Mouse (Mus musculus): ENCODE measurements around the gene Cma1.
"Not testable (repeated sequence)": the region's sequence is repeated elsewhere in the genome, so short reads cannot be mapped to it uniquely, and the experiment has no call there.

Cma1 gene

DNA sequence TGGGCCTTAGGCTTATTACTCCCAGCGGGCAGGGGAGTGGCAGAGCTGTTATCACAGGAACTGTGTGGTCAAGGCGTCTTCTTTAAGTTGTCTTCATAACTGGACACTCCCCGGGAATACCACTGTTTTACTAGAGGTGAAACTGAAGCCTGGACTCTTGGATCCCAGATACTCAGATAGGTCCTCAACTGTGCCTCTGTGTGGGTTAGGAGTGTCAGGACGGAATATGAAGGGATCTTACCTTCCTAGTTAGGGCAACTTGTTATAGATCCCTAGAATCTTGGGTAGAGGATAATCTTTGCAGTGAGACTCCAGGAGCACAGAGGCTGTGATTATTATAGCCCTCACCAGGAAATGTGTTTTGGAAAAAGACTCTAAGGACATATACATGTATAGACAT is at the start of gene Cma1:
Gene Cma1 (minus strand): TSS at position 101 of the 400 bp plus-strand sequence.
- DNase-seq: no peak

DNA sequence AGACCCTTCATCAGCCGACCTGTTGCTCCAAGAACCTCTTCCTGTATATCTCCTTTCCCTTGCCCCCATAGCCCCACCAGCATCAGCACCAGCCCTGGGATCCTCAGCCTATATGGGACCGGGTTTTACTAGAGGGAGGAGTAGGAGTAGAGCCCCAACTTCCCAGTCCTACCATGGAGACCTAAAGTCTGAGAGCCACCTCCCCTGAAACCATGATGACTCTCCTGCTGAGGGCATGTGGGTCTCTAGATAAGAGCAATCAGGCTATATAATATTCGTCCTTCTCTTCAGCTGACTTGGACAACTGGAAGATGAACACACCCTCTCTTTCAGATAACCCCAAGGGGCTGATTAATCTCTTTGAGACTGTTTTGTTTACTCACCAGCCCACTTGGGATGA is 43.0 kb upstream of the Cma1 start:
- DNase-seq: not testable (repeated sequence)

DNA sequence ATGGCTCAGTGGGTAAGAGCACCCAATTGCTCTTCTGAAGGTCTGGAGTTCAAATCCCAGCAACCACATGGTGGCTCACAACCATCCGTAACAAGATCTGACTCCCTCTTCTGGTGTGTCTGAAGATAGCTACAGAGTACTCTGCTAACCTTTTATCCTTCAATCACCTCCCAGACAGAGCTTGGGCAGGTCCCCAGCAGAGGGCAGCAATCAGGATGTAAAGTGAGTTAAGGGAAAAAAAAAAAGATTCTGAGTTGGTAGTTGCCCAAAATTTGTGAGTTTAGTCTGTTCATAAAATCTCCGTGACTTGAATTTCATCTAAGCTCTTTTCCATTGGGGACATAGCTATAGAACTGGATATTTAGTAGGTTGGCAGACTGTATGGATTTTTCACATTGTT is 19.4 kb upstream of the Cma1 start:
- peak; percentile 14 for DNase-seq

DNA sequence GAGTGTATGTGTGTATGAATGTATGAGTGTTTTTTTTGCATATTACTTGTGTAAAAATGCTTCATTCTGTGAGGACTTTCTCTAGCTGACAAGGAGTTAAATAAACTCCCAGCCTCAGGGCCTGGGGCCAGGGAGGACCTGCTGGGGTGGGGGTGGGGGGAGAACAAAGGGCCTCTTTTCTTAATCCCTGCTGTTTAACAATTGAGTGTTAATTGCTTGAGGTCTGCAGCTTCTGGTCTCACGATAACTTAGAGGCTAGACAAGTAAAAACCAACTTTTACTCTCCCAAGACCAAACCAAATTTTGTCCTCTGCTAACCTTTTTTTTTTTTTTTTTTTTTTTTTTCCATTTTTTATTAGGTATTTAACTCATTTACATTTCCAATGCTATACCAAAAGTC is 18.8 kb upstream of the Cma1 start:
- no peak for DNase-seq

DNA sequence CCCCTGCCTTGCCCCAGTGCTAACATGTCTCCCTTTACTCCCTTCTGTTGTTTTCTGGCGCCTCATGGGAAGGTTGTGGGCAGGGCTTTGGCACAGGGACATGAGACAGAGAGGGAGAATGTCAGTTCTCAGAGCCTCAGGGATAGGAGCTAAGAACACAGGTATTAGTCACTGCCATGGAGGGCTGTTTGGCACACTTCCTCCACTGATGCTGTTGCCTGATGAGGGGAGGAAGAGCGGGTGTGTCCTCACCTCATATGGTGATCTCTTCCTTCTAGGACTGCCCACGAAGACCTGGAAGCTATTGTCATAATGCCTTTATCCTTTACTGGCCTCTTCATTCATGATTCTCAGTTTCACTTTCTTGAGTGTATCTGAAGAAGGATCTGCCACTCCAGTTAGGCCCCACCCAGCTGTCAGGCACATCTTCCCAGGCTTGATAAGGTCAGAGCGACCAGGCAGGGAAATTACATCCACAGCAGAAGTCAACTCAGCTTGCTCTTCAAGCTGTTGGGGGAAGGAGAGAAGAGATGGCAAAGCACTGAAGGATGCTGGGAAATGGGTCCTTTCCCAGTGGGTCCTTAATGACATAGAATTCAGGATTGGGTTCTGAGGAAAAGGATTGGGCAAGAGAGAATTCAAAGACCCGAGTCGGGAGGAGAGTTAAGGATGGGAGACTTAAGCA is 6.0 kb upstream of the Cma1 start, which contains the start of gene Cma2:
Gene Cma2 (plus strand): TSS at position 635 of the 685 bp plus-strand sequence.
- no peak for DNase-seq

DNA sequence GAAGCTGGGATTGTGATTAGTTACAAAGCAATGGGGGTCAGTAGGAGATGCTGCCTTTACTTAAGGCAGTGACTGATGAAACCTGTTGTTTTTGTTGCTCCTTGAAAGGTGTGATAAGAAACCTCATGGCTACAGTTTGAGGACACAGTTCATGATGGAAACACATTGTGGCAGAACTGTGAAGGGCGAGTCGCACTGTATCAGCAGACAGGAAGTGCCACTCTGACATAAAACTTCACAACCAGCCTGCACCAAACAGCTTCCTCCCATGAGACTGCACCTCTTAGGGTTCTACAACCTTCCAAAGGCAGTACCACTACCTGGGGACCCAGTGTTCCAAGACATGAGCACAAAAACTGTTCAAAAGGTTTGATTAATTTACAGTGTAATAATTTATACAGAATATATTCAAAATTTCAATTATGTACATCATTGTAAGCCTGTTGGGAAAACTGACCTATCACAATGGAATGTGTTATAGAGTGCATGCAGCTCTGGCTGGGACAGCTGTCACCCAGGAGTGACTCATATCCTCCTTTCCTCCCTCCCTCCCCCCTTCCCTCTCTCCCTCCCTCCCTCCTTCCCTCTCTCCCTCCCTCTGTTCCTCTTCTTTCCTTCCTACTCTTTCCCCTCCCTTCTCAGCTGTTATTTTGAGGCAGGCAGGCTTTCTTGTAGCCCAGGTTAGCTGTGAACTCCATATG is 1.9 kb upstream of the Cma1 start:
- no peak for DNase-seq

DNA sequence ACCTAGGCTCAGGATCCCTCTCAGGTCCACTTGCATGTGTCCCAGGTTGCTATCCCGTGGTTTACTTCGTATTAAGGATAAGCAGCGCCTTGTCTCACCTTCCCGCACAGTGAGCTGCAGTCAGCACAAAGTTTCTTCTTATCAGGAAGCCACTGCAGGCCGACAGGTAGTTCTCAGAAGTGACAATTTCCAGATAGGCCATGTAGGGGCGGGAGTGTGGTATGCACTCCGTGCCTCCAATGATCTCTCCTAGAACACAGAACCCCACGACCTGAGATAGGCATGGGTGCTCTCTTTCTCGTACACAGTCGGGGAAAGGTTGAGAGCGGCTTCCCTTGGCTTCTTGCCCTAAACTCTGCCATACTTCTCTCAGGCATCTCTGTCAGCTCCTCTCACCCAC is 874 bp downstream of the Cma1 start:
- DNase-seq: no peak

DNA sequence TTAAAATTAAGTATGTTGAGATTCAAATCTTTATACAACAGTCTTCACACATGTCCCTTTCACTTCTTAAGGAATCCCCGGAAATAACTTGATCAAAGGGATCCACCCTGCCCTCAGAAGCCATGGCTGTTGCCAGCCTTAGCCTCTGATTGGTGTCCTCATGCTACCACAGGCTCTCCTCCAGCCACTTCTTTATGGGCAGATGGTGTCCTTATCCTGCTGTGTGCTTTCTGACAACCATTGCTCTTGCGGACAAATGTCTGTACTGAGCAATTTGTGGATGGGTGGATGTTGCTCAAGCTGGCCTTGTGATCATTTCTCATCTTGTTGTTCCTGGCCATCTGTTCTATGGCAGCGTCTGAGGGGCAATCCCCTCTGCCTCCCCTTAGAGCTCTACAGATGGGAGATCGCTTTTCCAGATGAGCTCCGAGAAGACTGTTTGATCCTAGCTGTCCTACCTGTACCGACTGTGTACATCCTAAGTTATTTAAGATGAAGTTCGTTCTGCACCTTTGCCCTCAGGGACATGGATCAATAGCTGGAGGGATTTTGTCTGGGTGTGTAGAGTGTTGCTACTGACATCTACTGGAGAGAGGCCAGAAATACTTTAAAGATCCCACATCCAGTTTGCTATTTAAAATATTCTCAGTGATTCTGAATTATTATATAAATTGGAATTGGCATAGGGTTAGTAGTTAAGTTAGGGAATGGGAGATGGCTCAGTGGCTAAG is 4.2 kb downstream of the Cma1 start:
- DNase-seq: no peak

DNA sequence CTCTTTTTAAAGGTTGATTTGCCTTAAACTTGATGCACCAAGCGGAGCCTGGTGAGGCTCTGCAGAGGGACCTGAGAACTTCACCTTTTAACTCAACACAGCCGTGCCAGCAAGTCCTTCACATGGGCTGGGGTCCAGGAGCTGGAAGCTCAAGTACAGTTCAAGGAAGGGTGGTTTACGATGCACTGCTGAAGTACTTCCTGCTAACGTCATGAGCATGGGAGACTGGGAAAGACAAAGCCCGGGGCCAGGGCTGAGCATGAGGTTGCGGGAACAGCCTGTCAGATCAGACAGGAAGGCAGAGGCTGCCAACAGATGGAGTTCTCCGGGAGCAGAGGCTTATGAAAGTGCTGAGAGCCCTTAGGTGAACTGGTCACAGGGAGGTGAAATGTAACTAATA is 10.9 kb downstream of the Cma1 start:
- DNase-seq: peak; percentile 75

DNA sequence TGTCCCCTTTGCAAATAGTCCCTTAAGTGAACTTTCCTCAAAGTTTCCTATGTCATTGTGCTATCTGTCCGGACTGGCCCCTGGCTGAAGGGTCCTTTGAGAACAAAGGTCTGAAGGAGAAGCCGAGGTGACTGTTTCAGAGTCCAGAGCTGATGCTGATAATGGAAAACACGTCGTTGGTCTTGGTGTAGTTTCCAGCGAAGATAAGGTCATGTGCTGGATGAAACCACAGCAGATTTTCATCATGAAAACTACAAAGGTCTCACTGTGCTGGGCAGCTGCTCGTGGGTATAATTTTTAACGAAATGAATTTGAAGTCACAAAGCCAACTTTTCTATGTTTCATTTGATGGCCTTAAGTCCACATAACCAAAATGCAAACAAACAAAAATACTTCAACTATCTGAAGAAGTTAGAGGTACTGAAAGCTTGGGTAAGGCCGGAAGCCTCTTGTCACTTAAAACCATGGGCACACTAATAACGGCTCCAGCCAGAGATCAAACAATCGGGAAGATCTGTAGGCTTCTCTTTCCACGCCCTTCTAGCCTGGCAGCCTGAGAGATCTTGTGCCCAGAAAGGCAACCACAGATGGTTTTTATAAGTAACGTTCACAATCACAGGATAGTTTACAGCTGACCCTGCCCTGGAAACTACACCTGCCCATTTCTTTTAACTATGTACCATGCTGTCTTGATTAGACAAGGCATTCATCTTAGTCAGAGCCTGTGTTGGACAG is 15.0 kb downstream of the Cma1 start:
- no peak for DNase-seq

DNA sequence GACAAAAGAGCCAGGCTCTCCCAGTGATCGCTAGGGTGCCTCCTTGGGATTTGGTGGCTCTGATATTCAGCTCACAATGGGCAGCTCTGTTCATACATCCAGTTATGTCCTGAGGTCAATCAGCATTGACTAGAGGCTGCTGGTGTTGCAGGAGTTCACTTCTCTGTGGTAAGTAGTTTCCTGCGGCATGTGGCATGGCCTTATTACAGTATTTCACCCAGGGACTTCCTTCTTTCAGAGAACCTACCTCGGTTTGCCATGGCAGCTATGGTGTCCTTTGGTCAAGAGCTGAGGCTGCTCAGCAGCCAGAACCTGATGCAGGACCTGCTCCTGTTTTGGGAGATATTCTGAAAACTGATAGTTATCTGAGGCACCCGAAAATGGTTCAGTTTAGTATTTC is 17.6 kb downstream of the Cma1 start:
- no peak for DNase-seq

DNA sequence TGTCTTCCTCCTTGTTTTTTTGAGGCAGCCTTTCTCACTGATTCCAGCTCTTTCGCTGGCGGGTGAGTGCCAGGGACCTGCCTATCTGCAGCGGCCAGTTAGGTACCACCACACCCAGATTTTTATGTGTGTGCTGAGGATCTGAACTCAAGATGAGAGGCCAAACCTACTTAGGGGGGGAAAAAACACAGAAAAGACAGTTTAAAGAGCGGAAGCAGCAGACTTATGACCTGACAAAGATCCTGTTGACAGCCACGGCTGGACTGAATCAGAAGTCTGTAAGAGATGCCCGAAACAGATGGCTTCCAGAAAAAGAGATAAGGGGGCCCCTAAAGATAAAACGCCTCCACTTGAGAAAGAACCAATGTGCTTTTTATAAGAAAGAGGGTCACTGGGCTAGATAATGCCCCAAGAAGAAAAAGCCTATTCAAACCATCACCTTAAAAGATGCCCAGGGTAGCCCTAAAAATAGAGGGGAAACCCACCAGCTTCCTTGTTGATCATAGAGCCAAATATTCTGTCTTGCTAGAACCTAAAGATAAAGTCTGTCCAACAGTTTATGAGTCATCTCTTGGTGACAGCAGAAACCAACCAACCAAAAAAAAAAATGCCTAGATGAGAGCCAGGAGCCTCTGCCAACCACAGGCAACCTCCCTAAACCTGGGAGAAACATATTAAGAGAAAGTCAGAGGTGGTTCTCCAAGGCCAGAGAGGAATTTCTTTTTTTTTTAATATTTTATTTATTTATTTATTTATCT is 21.8 kb downstream of the Cma1 start:
- DNase-seq: no peak

DNA sequence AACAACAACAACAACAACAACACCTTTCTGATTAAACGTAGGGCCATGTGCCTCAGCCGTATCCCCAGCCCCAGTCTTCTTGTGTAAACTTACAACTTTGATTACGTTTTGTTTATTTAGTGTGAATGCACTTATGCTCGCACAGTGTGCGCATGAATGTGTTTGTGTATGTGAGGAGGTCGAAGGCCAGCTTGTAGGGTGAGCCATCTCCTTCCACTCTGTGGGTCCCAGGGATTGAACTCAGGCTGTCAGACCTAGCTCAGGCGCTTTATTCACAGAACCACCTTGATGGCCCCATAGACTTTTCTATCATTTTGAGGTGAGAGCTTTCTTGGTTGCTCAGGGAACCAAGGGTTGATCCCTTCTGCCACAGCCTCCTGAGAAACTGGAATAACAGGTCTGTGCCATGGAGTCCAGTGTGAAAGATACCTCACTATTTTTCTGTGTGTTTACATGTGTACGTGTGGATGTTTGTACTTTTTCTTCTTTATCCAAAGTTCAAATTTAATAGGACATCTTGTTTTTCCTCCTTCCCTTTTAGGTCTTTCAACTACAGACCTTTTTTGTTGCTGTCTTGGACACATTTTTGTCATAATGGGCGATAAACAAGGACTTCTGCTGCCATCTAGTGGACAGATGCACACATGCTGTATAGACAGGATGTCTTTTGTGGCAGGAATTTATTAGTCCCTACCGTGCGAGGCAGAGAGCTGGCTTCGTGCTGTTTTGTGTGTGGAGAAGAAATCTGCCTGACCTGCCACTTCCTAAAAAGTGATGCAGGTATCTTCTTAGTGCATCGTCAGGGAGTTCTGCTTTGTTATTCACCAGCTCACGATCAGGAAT is 26.0 kb downstream of the Cma1 start:
- DNase-seq: peak; percentile 88

DNA sequence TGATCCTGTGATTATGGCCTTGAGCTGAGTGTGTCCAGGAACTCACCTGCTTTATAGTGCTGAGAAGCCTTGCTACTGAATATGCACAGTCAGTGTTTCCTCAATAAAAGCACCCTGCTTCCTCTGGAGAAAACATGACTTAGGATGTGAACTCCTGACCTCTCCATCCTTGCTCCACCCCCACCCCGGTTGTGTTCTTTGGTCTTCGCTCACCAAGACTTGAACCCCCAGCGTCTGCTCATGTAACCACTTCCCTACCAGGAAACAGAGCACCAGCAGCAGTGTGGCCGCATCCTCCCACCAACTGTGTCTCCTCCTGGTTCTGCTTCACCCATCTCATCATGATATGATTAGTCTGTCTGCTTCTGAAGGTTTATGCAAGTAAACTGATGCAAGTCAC is 31.1 kb downstream of the Cma1 start:
- DNase-seq: no peak

DNA sequence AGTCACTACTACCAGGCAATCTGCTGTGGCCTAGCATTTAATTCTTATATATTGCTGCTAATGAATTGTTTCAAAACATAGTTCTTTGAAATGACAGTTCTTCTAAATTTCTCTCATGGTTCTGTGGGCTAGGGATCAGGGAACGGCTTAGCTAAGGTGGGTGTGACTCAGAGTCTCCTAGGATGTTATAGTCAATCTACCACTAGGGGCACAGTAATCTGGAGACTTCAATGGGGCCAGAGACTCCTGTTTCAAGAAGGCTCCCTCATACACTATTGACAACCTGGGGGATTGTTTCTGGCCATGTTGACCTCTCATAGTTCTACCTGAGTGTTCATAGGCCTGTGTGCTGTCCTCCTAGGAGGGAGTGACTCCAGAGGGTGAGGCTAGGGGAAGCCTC is 39.0 kb downstream of the Cma1 start:
- DNase-seq: no peak

DNA sequence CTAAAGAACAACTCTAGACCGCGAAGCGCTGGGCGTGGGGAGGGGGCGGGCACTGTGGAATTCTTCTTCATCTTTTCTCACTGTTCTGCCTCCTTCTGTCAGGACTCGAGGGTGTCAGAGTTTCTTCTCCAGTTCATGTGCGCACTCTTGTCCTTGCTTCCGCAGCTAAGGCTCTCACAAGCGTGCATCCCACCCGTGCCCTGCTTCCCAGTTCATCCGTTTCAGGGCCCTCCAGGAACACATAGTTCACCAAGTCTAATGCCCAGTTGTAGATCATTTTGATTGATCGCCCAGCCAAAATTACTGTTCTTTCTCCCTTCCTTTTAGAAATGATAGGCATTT is 44.1 kb downstream of the Cma1 start:
- DNase-seq: no peak

DNA sequence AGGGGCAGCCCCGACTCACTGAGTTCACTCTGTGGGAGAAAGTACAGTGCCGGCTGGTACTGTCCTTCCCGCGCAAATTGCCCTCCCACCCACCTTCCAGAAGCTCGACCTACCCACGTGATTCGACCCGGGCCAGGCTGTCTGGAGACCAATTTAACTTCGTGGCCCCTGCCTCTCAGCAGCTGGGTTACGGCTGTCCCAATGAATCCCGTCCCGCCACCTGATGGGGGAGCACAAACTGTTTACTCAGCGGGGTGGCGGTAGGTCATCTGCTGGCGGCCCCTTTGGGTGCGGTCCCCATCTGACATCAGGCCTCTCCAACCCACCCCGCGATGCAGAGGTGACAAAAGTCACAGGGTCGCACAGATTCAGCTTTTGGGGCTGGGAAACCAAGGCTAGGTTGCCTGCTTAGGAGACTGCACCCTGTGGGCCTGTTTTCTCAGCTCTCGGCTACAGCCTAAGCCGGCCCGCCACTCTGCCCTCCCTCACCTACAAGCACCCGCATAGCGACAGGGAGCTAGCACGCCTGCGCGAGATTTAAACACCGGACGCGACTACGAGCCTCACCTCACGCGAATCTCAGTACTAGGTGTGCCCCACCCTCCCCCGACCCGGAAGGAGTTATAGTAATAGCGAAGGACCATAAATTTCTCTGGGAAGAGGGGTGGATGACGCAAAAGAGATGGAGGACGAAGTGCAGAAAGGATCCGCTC is 44.6 kb downstream of the Cma1 start, which contains the start of gene Sdr39u1:
Gene Sdr39u1 (minus strand): TSS at position 593 of the 713 bp plus-strand sequence.
- DNase-seq: peak; percentile 92

DNA sequence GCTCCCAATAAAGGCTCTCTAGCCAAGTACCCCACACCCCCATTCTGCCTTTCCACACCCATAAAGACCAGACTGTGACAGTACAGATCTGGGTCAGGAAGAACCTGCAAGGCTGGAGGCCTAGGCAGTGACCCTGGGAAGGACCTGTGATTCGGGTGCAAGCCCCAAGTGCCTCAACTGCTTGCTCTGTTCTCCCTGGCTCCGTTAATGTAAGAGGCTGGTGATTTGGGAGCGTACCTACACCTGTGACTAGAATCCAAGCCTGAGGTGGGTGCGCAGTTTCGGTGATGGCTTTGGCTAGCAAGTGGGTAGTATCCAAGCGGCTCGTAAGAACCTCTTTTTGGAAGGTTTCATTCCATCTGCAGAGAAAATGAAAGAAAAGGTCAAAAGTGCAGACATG is 45.5 kb downstream of the Cma1 start:
- no peak for DNase-seq

DNA sequence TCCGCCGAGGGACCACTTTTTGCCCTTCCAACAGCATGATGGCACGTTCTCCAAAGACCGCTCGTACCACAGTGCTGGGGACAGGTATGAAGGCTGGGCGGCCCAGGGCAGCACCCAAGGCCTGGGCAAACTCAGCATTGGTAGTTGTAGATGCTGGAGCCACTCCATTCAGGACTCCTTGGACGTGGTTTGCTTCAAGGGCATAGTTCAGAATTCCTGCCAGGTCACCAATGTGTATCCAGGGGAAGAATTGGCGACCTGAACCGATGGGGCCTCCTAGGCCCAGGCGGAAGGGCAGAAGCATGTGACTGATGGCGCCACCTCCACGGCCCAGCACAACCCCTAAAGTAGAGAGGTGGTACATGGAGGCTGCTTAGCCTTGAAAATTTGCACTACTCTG is 46.8 kb downstream of the Cma1 start:
- DNase-seq: no peak

All from kidney, postnatal 10 days (tissue).